Mouse (Mus musculus): ENCODE measurements around the gene Gbp2b. TPM values are rescaled to one million over a fixed set of nuclear protein-coding genes. Genes with fewer than 3 reads are reported as not detected.
"Not testable (repeated sequence)": the region's sequence is repeated elsewhere in the genome, so short reads cannot be mapped to it uniquely, and the experiment has no call there.

Gene Gbp2b
- total and polyA plus RNA-seq, 3 experiments, result 0.04 to 0.18 (median 0.16) TPM

DNA sequence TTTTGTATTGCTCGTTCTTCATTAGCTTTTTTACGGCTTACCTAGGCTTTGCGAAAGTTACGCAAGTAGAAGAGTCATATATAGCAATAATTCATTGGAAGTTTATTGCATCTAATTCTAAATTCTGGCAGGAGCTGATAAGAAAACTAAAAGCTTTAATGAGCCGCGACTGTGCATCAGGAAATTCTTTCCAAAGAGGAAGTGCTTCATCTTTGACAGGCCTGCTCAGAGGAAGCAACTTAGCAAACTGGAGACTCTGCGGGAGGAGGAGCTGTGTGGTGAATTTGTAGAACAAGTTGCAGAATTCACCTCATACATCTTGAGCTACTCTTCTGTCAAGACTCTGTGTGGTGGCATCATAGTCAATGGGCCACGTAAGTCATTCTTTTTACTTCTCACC lies 35.7 kb downstream of the Gbp2b start:
- Histone ChIP-seq H3K9ac (ENCODE audit: low read depth, low read length) (no peak overlapping the region), H3K79me2 (replicated peaks; ENCODE audit: control insufficient read depth, insufficient read depth, low read length) (no peaks in the 10 kb centered on the region), H3K27me3 (ENCODE audit: control insufficient read depth, insufficient read depth, low read length) (no peaks in the 10 kb centered on the region), H3K4me1 (ENCODE audit: control insufficient read depth, insufficient read depth, low read length) (no peaks in the 10 kb centered on the region; the same call in 1 of the 2 replicates), H3K4me3 (no peak overlapping the region), H3K27ac (no peak overlapping the region; the same call in 1 of the 2 replicates), H3K36me3 (ENCODE audit: control insufficient read depth, insufficient read depth, low read length) (peaks cover 8% of the 10 kb centered on the region)
- WGBS, result 65% methylated on average over 8 of the region's 8 CpGs
- no peak for DNase-seq
- TF ChIP-seq CTCF (IDR thresholded peaks at IDR 0.05) (no peak), POLR2A (IDR thresholded peaks at IDR 0.05; ENCODE audit: insufficient read depth, low read depth, low read length) (no peak), EP300 (IDR thresholded peaks at IDR 0.05; ENCODE audit: insufficient read depth, low read depth, low read length) (no peak)
- intact Hi-C loops (cut with DNase I), result no loop called here

DNA sequence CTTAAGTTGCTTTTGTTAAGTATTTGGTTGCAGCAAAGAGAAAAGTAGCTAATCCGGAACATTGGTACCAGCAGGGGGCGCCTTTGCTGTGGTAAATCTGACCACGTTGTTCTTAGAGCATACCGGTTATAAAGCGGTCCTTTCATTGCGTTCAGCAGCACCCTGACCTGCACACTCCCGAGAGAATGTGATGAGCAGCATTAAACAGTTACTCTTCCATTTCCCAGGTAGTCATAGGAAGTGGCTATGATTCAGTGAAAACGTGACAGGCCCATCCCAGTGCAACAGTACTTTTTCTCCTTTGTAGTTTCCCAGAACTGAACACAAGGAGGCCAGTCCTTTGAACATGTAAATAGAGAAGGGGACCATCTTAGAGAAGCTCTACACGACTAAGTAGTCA lies 45.6 kb downstream of the Gbp2b start:
- WGBS, result 6% methylated on average over 9 of the region's 9 CpGs
- DNase-seq, result peak; percentile 44 to 79
- no peak overlapping the region for H3K27ac ChIP-seq
- intact Hi-C loops (cut with DNase I), result loop anchor here (1.0 kb wide), 1 partner anchor 68 kb away; no protein-coding TSS in a partner anchor
- H3K4me3 ChIP-seq, result no peak overlapping the region
- no peaks in the 10 kb centered on the region for H3K36me3 ChIP-seq (ENCODE audit: control insufficient read depth, insufficient read depth, low read length)
- TF ChIP-seq EP300 (IDR thresholded peaks at IDR 0.05; ENCODE audit: insufficient read depth, low read depth, low read length) (no peak), CTCF (IDR thresholded peaks at IDR 0.05) (peak; percentile 76), POLR2A (IDR thresholded peaks at IDR 0.05; ENCODE audit: insufficient read depth, low read depth, low read length) (no peak)
- no peaks in the 10 kb centered on the region for H3K79me2 ChIP-seq (replicated peaks; ENCODE audit: control insufficient read depth, insufficient read depth, low read length)
- peaks cover 3% of the 10 kb centered on the region; the same call in 1 of the 2 replicates for H3K4me1 ChIP-seq (ENCODE audit: control insufficient read depth, insufficient read depth, low read length)
- H3K27me3 ChIP-seq (ENCODE audit: control insufficient read depth, insufficient read depth, low read length), result no peaks in the 10 kb centered on the region
- no peak overlapping the region for H3K9ac ChIP-seq (ENCODE audit: low read depth, low read length)

DNA sequence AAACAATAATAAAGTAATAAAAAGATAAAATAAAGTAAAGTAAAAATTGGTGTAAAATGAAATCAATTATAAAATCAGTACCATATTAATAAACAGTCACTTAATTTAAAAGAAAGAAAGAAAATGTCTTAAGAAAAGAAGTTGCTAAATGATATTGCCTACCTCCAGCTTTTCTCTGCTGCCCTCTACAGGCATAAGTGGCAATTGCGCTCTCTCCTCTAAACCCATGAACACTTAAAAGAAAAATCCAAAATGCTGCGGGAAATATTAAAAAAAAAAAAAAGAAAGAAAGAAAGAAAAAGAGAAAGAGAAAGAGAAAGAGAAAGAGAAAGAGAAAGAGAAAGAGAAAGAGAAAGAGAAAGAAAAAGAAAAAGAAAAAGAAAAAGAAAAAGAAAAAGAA lies 51.3 kb downstream of the Gbp2b start:
- H3K4me1 ChIP-seq (ENCODE audit: control insufficient read depth, insufficient read depth, low read length); H3K36me3 ChIP-seq (ENCODE audit: control insufficient read depth, insufficient read depth, low read length); H3K79me2 ChIP-seq (replicated peaks; ENCODE audit: control insufficient read depth, insufficient read depth, low read length); H3K27ac ChIP-seq; H3K9ac ChIP-seq (ENCODE audit: low read depth, low read length); H3K4me3 ChIP-seq; H3K27me3 ChIP-seq (ENCODE audit: control insufficient read depth, insufficient read depth, low read length): not testable (repeated sequence)
- TF ChIP-seq CTCF (IDR thresholded peaks at IDR 0.05), result peak; percentile 80
- 1% methylated on average over 2 of the region's 2 CpGs for WGBS
- intact Hi-C loops (cut with DNase I), result loop anchor here (1.0 kb wide), 1 partner anchor 156 kb away; no protein-coding TSS in a partner anchor
- DNase-seq, result peak; percentile 52 to 78

DNA sequence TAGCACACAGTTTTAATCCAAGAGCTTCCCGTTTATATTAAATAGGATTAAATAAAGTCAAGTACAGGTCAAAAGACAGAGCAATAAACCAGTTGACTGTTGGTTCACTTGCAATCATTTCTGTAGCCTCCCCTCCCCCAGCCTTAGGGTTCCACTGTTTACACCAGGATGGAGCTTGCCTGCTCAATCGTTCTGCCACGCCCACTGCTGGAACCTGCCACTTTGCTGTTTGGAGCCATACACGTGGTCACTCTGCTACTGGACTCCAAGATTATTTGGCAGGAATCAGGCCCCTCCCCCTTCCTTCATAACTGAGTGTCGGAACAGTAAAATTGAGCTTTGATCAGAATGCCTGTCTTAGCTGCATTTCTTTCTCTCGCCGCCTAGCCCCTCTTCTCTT lies 53.2 kb downstream of the Gbp2b start:
- intact Hi-C loops (cut with DNase I); H3K27me3 ChIP-seq (ENCODE audit: control insufficient read depth, insufficient read depth, low read length); H3K9ac ChIP-seq (ENCODE audit: low read depth, low read length); DNase-seq; H3K79me2 ChIP-seq (replicated peaks; ENCODE audit: control insufficient read depth, insufficient read depth, low read length); H3K36me3 ChIP-seq (ENCODE audit: control insufficient read depth, insufficient read depth, low read length); H3K4me3 ChIP-seq; H3K4me1 ChIP-seq (ENCODE audit: control insufficient read depth, insufficient read depth, low read length); H3K27ac ChIP-seq: not testable (repeated sequence)
- 46% methylated on average over 7 of the region's 7 CpGs for WGBS

DNA sequence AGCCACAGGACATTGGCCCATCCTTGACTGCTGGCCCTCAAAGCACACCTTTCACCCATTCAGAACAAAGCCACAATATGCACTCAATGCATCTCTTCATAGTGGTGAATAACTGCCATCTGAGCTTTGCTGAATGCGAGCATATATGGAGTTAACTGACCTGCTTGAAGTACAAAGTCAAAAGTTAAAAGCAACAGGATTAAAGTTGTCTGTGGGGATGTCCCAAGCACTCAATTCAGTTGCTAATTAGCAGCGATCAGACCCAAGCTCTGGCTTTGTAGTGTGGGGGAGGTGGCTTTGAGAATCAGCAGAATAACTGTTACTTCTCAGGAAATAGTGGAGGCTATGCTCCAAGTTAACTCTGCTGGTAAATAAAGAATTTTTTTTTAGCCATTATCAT lies 55.6 kb downstream of the Gbp2b start:
- intact Hi-C loops (cut with DNase I), result no loop called here
- no peaks in the 10 kb centered on the region for H3K36me3 ChIP-seq (ENCODE audit: control insufficient read depth, insufficient read depth, low read length)
- H3K27ac ChIP-seq, result no peak overlapping the region
- H3K4me3 ChIP-seq, result no peak overlapping the region
- H3K4me1 ChIP-seq (ENCODE audit: control insufficient read depth, insufficient read depth, low read length), result no peaks in the 10 kb centered on the region
- no peaks in the 10 kb centered on the region for H3K27me3 ChIP-seq (ENCODE audit: control insufficient read depth, insufficient read depth, low read length)
- TF ChIP-seq POLR2A (IDR thresholded peaks at IDR 0.05; ENCODE audit: insufficient read depth, low read depth, low read length), result no peak
- no peak for TF ChIP-seq EP300 (IDR thresholded peaks at IDR 0.05; ENCODE audit: insufficient read depth, low read depth, low read length)
- no peak for TF ChIP-seq CTCF (IDR thresholded peaks at IDR 0.05)
- no peak for DNase-seq
- H3K79me2 ChIP-seq (replicated peaks; ENCODE audit: control insufficient read depth, insufficient read depth, low read length), result no peaks in the 10 kb centered on the region
- WGBS, result 44% methylated on average over 2 of the region's 2 CpGs
- H3K9ac ChIP-seq (ENCODE audit: low read depth, low read length), result no peak overlapping the region

DNA sequence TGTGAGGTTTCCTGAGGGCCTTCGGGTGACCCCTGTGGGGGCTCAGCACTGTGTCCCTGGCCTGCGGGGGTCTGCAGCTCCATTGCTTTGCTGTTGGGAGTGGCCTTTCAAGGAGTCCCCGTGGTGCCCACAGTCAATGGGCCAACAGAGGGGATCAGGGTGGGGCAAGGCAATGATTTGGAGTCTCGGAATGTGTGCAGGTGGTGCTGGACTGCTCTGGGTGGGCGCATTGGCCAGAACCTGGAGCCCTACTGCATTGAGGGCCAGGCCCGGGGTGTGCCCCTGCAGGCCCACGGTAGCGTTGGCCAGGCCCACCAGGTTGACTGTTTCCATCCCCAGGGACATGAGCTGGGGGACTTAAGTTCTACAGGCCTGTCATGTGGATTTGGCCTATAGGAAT lies 70.1 kb downstream of the Gbp2b start:
- DNase-seq, result no peak
- Histone ChIP-seq H3K79me2 (replicated peaks; ENCODE audit: control insufficient read depth, insufficient read depth, low read length) (no peaks in the 10 kb centered on the region), H3K4me1 (ENCODE audit: control insufficient read depth, insufficient read depth, low read length) (no peaks in the 10 kb centered on the region), H3K9ac (ENCODE audit: low read depth, low read length) (no peak overlapping the region), H3K36me3 (ENCODE audit: control insufficient read depth, insufficient read depth, low read length) (no peaks in the 10 kb centered on the region), H3K27me3 (ENCODE audit: control insufficient read depth, insufficient read depth, low read length) (no peaks in the 10 kb centered on the region), H3K27ac (no peak overlapping the region), H3K4me3 (no peak overlapping the region)
- TF ChIP-seq POLR2A (IDR thresholded peaks at IDR 0.05; ENCODE audit: insufficient read depth, low read depth, low read length) (no peak), CTCF (IDR thresholded peaks at IDR 0.05) (no peak), EP300 (IDR thresholded peaks at IDR 0.05; ENCODE audit: insufficient read depth, low read depth, low read length) (no peak)
- WGBS, result 86% methylated on average over 8 of the region's 8 CpGs
- intact Hi-C loops (cut with DNase I), result no loop called here

Small RNAs within 50 kb of the gene (microRNA-seq; reads per million reads assigned to microRNA genes)
- 0 reads per million in 2 experiments for gene Mir6381

Other genes starting within 250 kb of the Gbp2b start
- gene Pdlim5, start 199.2 kb upstream of the Gbp2b start, total RNA-seq (2021), result 100 to 1,000 TPM; 609 to 668 TPM
- gene Pdlim5, start 199.2 kb upstream of the Gbp2b start, polyA plus RNA-seq (2012; rRNA removed), result 508 and 956 TPM in 2 replicates
- gene Gbp5, start 100.9 kb upstream of the Gbp2b start, total RNA-seq (2021), result 10 to 100 TPM in 1 of 2 experiments, 1 to 10 TPM in 1; 6.0 to 10.9 TPM
- gene Gbp5, start 100.9 kb upstream of the Gbp2b start, polyA plus RNA-seq (2012; rRNA removed), result 2.1 and 4.3 TPM in 2 replicates
- 10 to 100 TPM in 1 of 2 experiments, 1 to 10 TPM in 1; 8.3 to 13.9 TPM for gene Gbp7, start 64.5 kb upstream of the Gbp2b start, total RNA-seq (2021)
- 2.8 and 4.5 TPM in 2 replicates for gene Gbp7, start 64.5 kb upstream of the Gbp2b start, polyA plus RNA-seq (2012; rRNA removed)
- gene Gbp3, start 34.8 kb upstream of the Gbp2b start, total RNA-seq (2021), result 10 to 100 TPM; 10.4 to 13.7 TPM
- gene Gbp3, start 34.8 kb upstream of the Gbp2b start, polyA plus RNA-seq (2012; rRNA removed), result 12.3 and 18.6 TPM in 2 replicates
- 10 to 100 TPM; 10.7 to 16.0 TPM for gene Gbp2, start 25.8 kb downstream of the Gbp2b start, total RNA-seq (2021)
- 9.5 and 16.8 TPM in 2 replicates for gene Gbp2, start 25.8 kb downstream of the Gbp2b start, polyA plus RNA-seq (2012; rRNA removed)
- 10 to 100 TPM; 28.3 to 37.7 TPM for gene Kyat3, start 106.2 kb downstream of the Gbp2b start, total RNA-seq (2021)
- 10.9 and 22.1 TPM in 2 replicates for gene Kyat3, start 106.2 kb downstream of the Gbp2b start, polyA plus RNA-seq (2012; rRNA removed)
- gene Gtf2b, start 170.2 kb downstream of the Gbp2b start, total RNA-seq (2021), result 10 to 100 TPM; 17.9 to 19.3 TPM
- 13.4 and 23.4 TPM in 2 replicates for gene Gtf2b, start 170.2 kb downstream of the Gbp2b start, polyA plus RNA-seq (2012; rRNA removed)